Mouse (Mus musculus) C2C12 (cell line): ENCODE measurements around the gene Gmds.

Source experiments
- CTCF ChIP-seq: IDR thresholded peaks from one replicate; pipeline ENCODE4 v1.5.1; 2011; ENCODE audit not compliant: control insufficient read depth, insufficient read depth, insufficient read length
- MAX ChIP-seq: IDR thresholded peaks from one replicate; pipeline ENCODE4 v1.6.1; 2011; ENCODE audit warnings: mild to moderate bottlenecking, control low read depth
- MYOD1 ChIP-seq: IDR thresholded peaks from one replicate; pipeline ENCODE4 v1.6.1; 2011; ENCODE audit warnings: low read depth; ENCODE audit not compliant: control insufficient read depth, insufficient read length
- USF1 ChIP-seq: IDR thresholded peaks from one replicate; pipeline ENCODE4 v1.6.1; 2011; ENCODE audit warnings: low read depth, mild to moderate bottlenecking, control low read depth, moderate library complexity

DNA sequence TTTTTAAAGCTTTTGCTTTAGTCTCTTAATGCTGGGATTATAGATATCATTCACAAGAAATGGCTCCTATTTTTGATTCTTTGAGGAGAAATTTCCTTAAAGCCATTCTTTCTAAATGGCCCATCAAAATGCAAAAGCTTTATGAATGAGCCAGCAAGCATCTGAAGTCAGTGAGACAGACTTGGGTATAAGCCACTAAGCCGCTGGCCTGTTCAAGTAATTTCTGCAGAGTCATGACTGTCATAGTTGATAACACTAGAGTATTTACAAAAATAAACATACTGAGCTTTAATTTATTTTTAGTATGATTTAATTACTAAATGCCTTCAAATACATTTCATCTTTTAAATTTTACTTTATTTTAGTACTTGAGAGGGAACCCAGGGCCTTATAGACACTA lies 297.7 kb downstream of the Gmds start:
- TF ChIP-seq CTCF = no peak
- no peak for TF ChIP-seq USF1
- no peak for TF ChIP-seq MYOD1
- no peak for TF ChIP-seq MAX
